Mouse (Mus musculus): Measurements from ENCODE around the gene Runx1. TPM values are rescaled to one million over a fixed set of nuclear protein-coding genes. Genes with fewer than 3 reads are reported as not detected.

The Runx1 gene
- polyA plus RNA-seq, 1 experiment from 2014 or later = 2.1 TPM

- no peaks in the 10 kb centered on the region for H3K36me3 ChIP-seq
- no peaks in the 10 kb centered on the region for H3K4me1 ChIP-seq
- no peak overlapping the region for H3K4me3 ChIP-seq (replicated peaks)
- peaks cover 5% of the 10 kb centered on the region; the same call in 1 of the 2 replicates for H3K27me3 ChIP-seq
- no peaks in the 10 kb centered on the region for H3K9me3 ChIP-seq (replicated peaks)
- H3K27ac ChIP-seq = no peak overlapping the region
- H3K4me2 ChIP-seq = no peak overlapping the region
- WGBS = 74% methylated on average over 12 of the region's 12 CpGs
- no peak for ATAC-seq (replicated peaks; ENCODE audit: low FRiP score)
- H3K9ac ChIP-seq = no peak overlapping the region
Measured at GRCm38 (mm10) chr16:92739997-92740396, 86.0 kb downstream of the Runx1 start.

- Histone ChIP-seq H3K27me3 (peaks cover 3% of the 10 kb centered on the region; the same call in 1 of the 2 replicates), H3K9ac (no peak overlapping the region), H3K36me3 (no peaks in the 10 kb centered on the region), H3K9me3 (replicated peaks) (no peaks in the 10 kb centered on the region), H3K4me3 (replicated peaks) (no peak overlapping the region), H3K4me2 (no peak overlapping the region), H3K4me1 (no peaks in the 10 kb centered on the region), H3K27ac (no peak overlapping the region)
- WGBS = 91% methylated on average over 7 of the region's 7 CpGs
- ATAC-seq (replicated peaks; ENCODE audit: low FRiP score) = no peak
Measured at GRCm38 (mm10) chr16:92739071-92739793, 86.7 kb downstream of the Runx1 start.

GRCm38 (mm10) chr16:92738476-92739010 lies 87.4 kb downstream of the Runx1 start:
- no peaks in the 10 kb centered on the region for H3K9me3 ChIP-seq (replicated peaks)
- H3K9ac ChIP-seq = no peak overlapping the region
- no peak overlapping the region for H3K4me2 ChIP-seq
- ATAC-seq (replicated peaks; ENCODE audit: low FRiP score) = no peak
- WGBS = 72% methylated on average over 11 of the region's 11 CpGs
- no peak overlapping the region for H3K27ac ChIP-seq
- peaks cover 3% of the 10 kb centered on the region; the same call in 1 of the 2 replicates for H3K27me3 ChIP-seq
- H3K36me3 ChIP-seq = no peaks in the 10 kb centered on the region
- H3K4me3 ChIP-seq (replicated peaks) = no peak overlapping the region
- no peaks in the 10 kb centered on the region for H3K4me1 ChIP-seq

- Histone ChIP-seq H3K4me3 (replicated peaks) (no peak overlapping the region), H3K4me1 (no peaks in the 10 kb centered on the region), H3K4me2 (no peak overlapping the region), H3K27me3 (peaks cover 11% of the 10 kb centered on the region), H3K36me3 (no peaks in the 10 kb centered on the region), H3K9me3 (replicated peaks) (no peaks in the 10 kb centered on the region), H3K27ac (no peak overlapping the region), H3K9ac (no peak overlapping the region)
- ATAC-seq (replicated peaks; ENCODE audit: low FRiP score) = no peak
- whole genome bisulfite sequencing = 84% methylated on average over 9 of the region's 9 CpGs
Measured at GRCm38 (mm10) chr16:92726870-92727269, 99.1 kb downstream of the Runx1 start.

GRCm38 (mm10) chr16:92724526-92724925 lies 101.4 kb downstream of the Runx1 start:
- no peak overlapping the region for H3K4me2 ChIP-seq
- H3K27me3 ChIP-seq = peaks cover 13% of the 10 kb centered on the region
- no peaks in the 10 kb centered on the region for H3K9me3 ChIP-seq (replicated peaks)
- no peak overlapping the region for H3K4me3 ChIP-seq (replicated peaks)
- WGBS = 81% methylated on average over 3 of the region's 3 CpGs
- ATAC-seq (replicated peaks; ENCODE audit: low FRiP score) = no peak
- no peak overlapping the region for H3K27ac ChIP-seq
- no peaks in the 10 kb centered on the region for H3K36me3 ChIP-seq
- no peak overlapping the region for H3K9ac ChIP-seq
- 0 out of 2 replicates have a peak, but pooled peaks cover 3% of the 10 kb centered on the region for H3K4me1 ChIP-seq

- H3K4me3 ChIP-seq (replicated peaks) = no peak overlapping the region
- no peaks in the 10 kb centered on the region for H3K36me3 ChIP-seq
- H3K9me3 ChIP-seq (replicated peaks) = no peaks in the 10 kb centered on the region
- 0 out of 2 replicates have a peak, but pooled peaks cover 3% of the 10 kb centered on the region for H3K4me1 ChIP-seq
- WGBS = 46% methylated on average over 10 of the region's 10 CpGs
- no peak for ATAC-seq (replicated peaks; ENCODE audit: low FRiP score)
- H3K27me3 ChIP-seq = peaks cover 36% of the 10 kb centered on the region
- no peak overlapping the region for H3K4me2 ChIP-seq
- no peak overlapping the region for H3K9ac ChIP-seq
- no peak overlapping the region for H3K27ac ChIP-seq
Measured at GRCm38 (mm10) chr16:92720678-92721077, 105.3 kb downstream of the Runx1 start.

- WGBS = 89% methylated on average over 6 of the region's 6 CpGs
- 0 out of 2 replicates have a peak, but pooled peaks cover 3% of the 10 kb centered on the region for H3K4me1 ChIP-seq
- H3K36me3 ChIP-seq = no peaks in the 10 kb centered on the region
- no peak overlapping the region for H3K4me2 ChIP-seq
- peaks cover 42% of the 10 kb centered on the region for H3K27me3 ChIP-seq
- H3K9ac ChIP-seq = no peak overlapping the region
- no peak for ATAC-seq (replicated peaks; ENCODE audit: low FRiP score)
- H3K4me3 ChIP-seq (replicated peaks) = no peak overlapping the region
- H3K9me3 ChIP-seq (replicated peaks) = no peaks in the 10 kb centered on the region
- H3K27ac ChIP-seq = no peak overlapping the region
Measured at GRCm38 (mm10) chr16:92719725-92720124, 106.2 kb downstream of the Runx1 start.

GRCm38 (mm10) chr16:92715599-92716483 lies 110.1 kb downstream of the Runx1 start:
- no peak for ATAC-seq (replicated peaks; ENCODE audit: low FRiP score)
- no peak overlapping the region for H3K9ac ChIP-seq
- H3K4me2 ChIP-seq = no peak overlapping the region
- no peak overlapping the region for H3K4me3 ChIP-seq (replicated peaks)
- 41% methylated on average over 15 of the region's 15 CpGs for WGBS
- no peak overlapping the region for H3K27ac ChIP-seq
- H3K9me3 ChIP-seq (replicated peaks) = no peaks in the 10 kb centered on the region
- no peaks in the 10 kb centered on the region for H3K36me3 ChIP-seq
- peaks cover 39% of the 10 kb centered on the region for H3K27me3 ChIP-seq
- 0 out of 2 replicates have a peak, but pooled peaks cover 3% of the 10 kb centered on the region for H3K4me1 ChIP-seq

GRCm38 (mm10) chr16:92710161-92710560 lies 115.8 kb downstream of the Runx1 start:
- Histone ChIP-seq H3K4me3 (replicated peaks) (no peak overlapping the region), H3K27me3 (peaks cover 23% of the 10 kb centered on the region), H3K27ac (no peak overlapping the region), H3K4me1 (peaks cover 25% of the 10 kb centered on the region), H3K36me3 (no peaks in the 10 kb centered on the region), H3K4me2 (no peak overlapping the region), H3K9ac (no peak overlapping the region), H3K9me3 (replicated peaks) (no peaks in the 10 kb centered on the region)
- ATAC-seq (replicated peaks; ENCODE audit: low FRiP score) = no peak
- WGBS = 15% methylated on average over 1 of the region's 1 CpGs

- Histone ChIP-seq H3K9me3 (replicated peaks) (no peaks in the 10 kb centered on the region), H3K4me3 (replicated peaks) (no peak overlapping the region), H3K4me1 (peaks cover 25% of the 10 kb centered on the region), H3K36me3 (no peaks in the 10 kb centered on the region), H3K9ac (no peak overlapping the region), H3K4me2 (no peak overlapping the region), H3K27ac (no peak overlapping the region), H3K27me3 (peaks cover 18% of the 10 kb centered on the region)
- no peak for ATAC-seq (replicated peaks; ENCODE audit: low FRiP score)
- WGBS = 78% methylated on average over 4 of the region's 4 CpGs
Measured at GRCm38 (mm10) chr16:92708718-92709117, 117.2 kb downstream of the Runx1 start.

- H3K9ac ChIP-seq = no peak overlapping the region
- H3K4me2 ChIP-seq = no peak overlapping the region
- no peaks in the 10 kb centered on the region for H3K9me3 ChIP-seq (replicated peaks)
- H3K36me3 ChIP-seq = no peaks in the 10 kb centered on the region
- H3K4me3 ChIP-seq (replicated peaks) = no peak overlapping the region
- no peak overlapping the region for H3K27ac ChIP-seq
- WGBS = 82% methylated on average over 4 of the region's 4 CpGs
- ATAC-seq (replicated peaks; ENCODE audit: low FRiP score) = no peak
- H3K27me3 ChIP-seq = peaks cover 28% of the 10 kb centered on the region
- H3K4me1 ChIP-seq = peaks cover 25% of the 10 kb centered on the region
Measured at GRCm38 (mm10) chr16:92707712-92708111, 118.2 kb downstream of the Runx1 start.

GRCm38 (mm10) chr16:92707146-92707545 lies 118.8 kb downstream of the Runx1 start:
- Histone ChIP-seq H3K27ac (no peak overlapping the region), H3K36me3 (no peaks in the 10 kb centered on the region), H3K27me3 (peaks cover 25% of the 10 kb centered on the region), H3K4me3 (replicated peaks) (no peak overlapping the region), H3K4me1 (peaks cover 25% of the 10 kb centered on the region), H3K9me3 (replicated peaks) (no peaks in the 10 kb centered on the region), H3K9ac (no peak overlapping the region), H3K4me2 (no peak overlapping the region)
- WGBS = 66% methylated on average over 2 of the region's 2 CpGs
- no peak for ATAC-seq (replicated peaks; ENCODE audit: low FRiP score)
